Mouse (Mus musculus) gastrocnemius, postnatal 36 days (tissue): ENCODE measurements at regions not wholly inside any gene's neighbourhood (a gene's known extent, or its start where the extent isn't known, plus 50 kb on each side); places are given as distances from the start of the nearest gene placed in this dataset.
"Not testable (repeated sequence)": the region's sequence is repeated elsewhere in the genome, so short reads cannot be mapped to it uniquely, and the experiment has no call there.

ENCODE experiments used
- DNase-seq, 2 experiments: peaks; one replicate each; pipeline ENCODE4 v3.0.0; 2022
- intact Hi-C: fragments of 180-260 bp; cut with DNase I; formaldehyde crosslinking; loops from one replicate; pipeline ENCODE4 v1.15.1; 2025

- peak; percentile 7 to 13 for DNase-seq
- intact Hi-C loops = loop anchor here (5.0 to 10.0 kb wide), 4 partner anchors 325 to 707 kb away; partner anchors contain the start of gene Ghr
These were observed 69.9 kb downstream of the Fbxo4 start for GRCm38 (mm10) chr15:3909471-3909870.

- intact Hi-C loops = loop anchor here (5.0 to 10.0 kb wide), 4 partner anchors 324 to 706 kb away; partner anchors contain the start of gene Ghr
- no peak for DNase-seq
These were observed 70.7 kb downstream of the Fbxo4 start for GRCm38 (mm10) chr15:3908721-3909120.

- intact Hi-C loops = loop anchor here (5.0 to 10.0 kb wide), 4 partner anchors 321 to 703 kb away; partner anchors contain the start of gene Ghr
- DNase-seq = no peak
These were observed 73.8 kb downstream of the Fbxo4 start for GRCm38 (mm10) chr15:3905548-3905947.

GRCm38 (mm10) chr15:3878429-3878828, 100.9 kb downstream of the Fbxo4 start:
- intact Hi-C loops = no loop called here
- no peak for DNase-seq

- intact Hi-C loops = no loop called here
- DNase-seq = no peak
These were observed 101.9 kb downstream of the Fbxo4 start for GRCm38 (mm10) chr15:3877506-3877905.

- not testable (repeated sequence) for DNase-seq
These were observed 104.0 kb downstream of the Fbxo4 start for GRCm38 (mm10) chr15:3875210-3875861.

GRCm38 (mm10) chr15:3831802-3832201, 147.6 kb downstream of the Fbxo4 start:
- intact Hi-C loops = no loop called here
- DNase-seq = no peak

More at GRCm38 (mm10) chr15:3875210-3875861, 104.0 kb downstream of the Fbxo4 start:
- intact Hi-C loops = not testable (repeated sequence)

- no peak for DNase-seq
- intact Hi-C loops = no loop called here
These were observed 173.9 kb downstream of the Fbxo4 start for GRCm38 (mm10) chr15:3805430-3805829.

GRCm38 (mm10) chr15:3775865-3776264, 192.6 kb upstream of the Ghr start:
- intact Hi-C loops = no loop called here
- no peak for DNase-seq

GRCm38 (mm10) chr15:3772228-3772789, 189.0 kb upstream of the Ghr start:
- no peak for DNase-seq
- intact Hi-C loops = no loop called here

GRCm38 (mm10) chr15:3770312-3770711, 187.0 kb upstream of the Ghr start:
- no peak for DNase-seq
- intact Hi-C loops = no loop called here

- intact Hi-C loops = no loop called here
- DNase-seq = no peak
These were observed 181.4 kb upstream of the Ghr start for GRCm38 (mm10) chr15:3764726-3765125.

- intact Hi-C loops = no loop called here
- DNase-seq = no peak
These were observed 177.1 kb upstream of the Ghr start for GRCm38 (mm10) chr15:3760396-3760795.

GRCm38 (mm10) chr15:3755636-3756035, 172.3 kb upstream of the Ghr start:
- no peak for DNase-seq
- intact Hi-C loops = no loop called here

- DNase-seq, intact Hi-C loops: not testable (repeated sequence)
These were observed 164.8 kb upstream of the Ghr start for GRCm38 (mm10) chr15:3748072-3748471.

GRCm38 (mm10) chr15:3743168-3743814, 160.0 kb upstream of the Ghr start:
- no peak for DNase-seq
- intact Hi-C loops = no loop called here

- intact Hi-C loops = no loop called here
- DNase-seq = no peak
These were observed 158.9 kb upstream of the Ghr start for GRCm38 (mm10) chr15:3742191-3742590.

- intact Hi-C loops = no loop called here
- DNase-seq = no peak
These were observed 141.9 kb upstream of the Ghr start for GRCm38 (mm10) chr15:3725214-3725613.

- intact Hi-C loops = no loop called here
- DNase-seq = no peak
These were observed 137.5 kb upstream of the Ghr start for GRCm38 (mm10) chr15:3720668-3721340.

- no peak for DNase-seq
- intact Hi-C loops = no loop called here
These were observed 128.5 kb upstream of the Ghr start for GRCm38 (mm10) chr15:3711764-3712163.
